21 mouse cellular contexts compared by ENCODE assay signal in the genomic region with DNA sequence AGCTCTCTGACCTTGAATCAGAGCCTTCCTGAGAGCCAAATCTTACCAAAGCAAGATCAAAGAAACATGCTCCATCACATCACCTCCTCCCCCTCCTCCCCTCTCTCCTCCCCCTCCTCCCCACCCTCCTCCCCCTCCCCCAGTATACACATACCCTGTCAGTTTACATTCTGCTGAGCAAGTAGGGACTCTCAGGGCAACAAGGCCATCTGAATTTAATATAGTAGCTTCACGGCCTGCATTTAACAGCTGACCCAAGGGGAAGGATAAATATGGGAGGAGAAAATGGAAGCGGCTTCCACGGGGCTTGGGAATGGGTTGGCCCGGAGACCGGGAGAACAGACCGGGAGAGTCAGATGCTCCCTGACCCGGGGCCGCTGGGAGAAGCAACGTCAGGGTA. TPM values are rescaled to one million over a fixed set of nuclear protein-coding genes. Genes with fewer than 3 reads are reported as not detected.
DNase-seq lines count a peak whose midpoint lies in the region; ATAC-seq lines count a peak whose summit lies in the region.
"Had no signal": no experiment of that assay in that cellular context is flagged by ENCODE, and none has a peak within 500 bp of the region (broad histone marks: within the 10 kb centered on the region; RNA-seq: fewer than 3 reads in every experiment).

No protein-coding gene starts in this region.

- peak overlapping the region; percentile 38; the same call in 1 of the 2 replicates for H3K27ac ChIP-seq in liver, embryonic 15.5 days (replicated peaks)
- H3K27ac ChIP-seq in liver, embryonic 12.5 days = no peak overlapping the region
- no peak overlapping the region for H3K27ac ChIP-seq in embryonic facial prominence, embryonic 11.5 days (replicated peaks; ENCODE audit: low read depth, low read length)
- H3K27ac ChIP-seq in hindbrain, embryonic 13.5 days = peak overlapping the region; percentile 72
- peak overlapping the region; percentile 66 for H3K27ac ChIP-seq in midbrain, embryonic 12.5 days (replicated peaks)
- H3K27ac ChIP-seq in forebrain, embryonic 14.5 days (ENCODE audit: low read depth, low read length) = no peak overlapping the region
- H3K27ac ChIP-seq: forebrain, embryonic 12.5 days; heart, adult 2 months; heart, embryonic 15.5 days; kidney, embryonic 15.5 days; limb, embryonic 12.5 days had no signal

- no peak for ATAC-seq in liver, embryonic 15.5 days (ENCODE audit: insufficient read depth)
- ATAC-seq in liver, embryonic 12.5 days = no peak
- ATAC-seq in embryonic facial prominence, embryonic 11.5 days (replicated peaks; ENCODE audit: insufficient number of reproducible peaks, low FRiP score, low TSS enrichment, low read depth) = no peak
- no peak for ATAC-seq in hindbrain, embryonic 13.5 days (ENCODE audit: low FRiP score)
- ATAC-seq in midbrain, embryonic 12.5 days (ENCODE audit: low FRiP score, low read depth) = 0 out of 2 replicates have a peak, but pooled peaks have one; percentile 12
- ATAC-seq in forebrain, embryonic 14.5 days = no peak
- ATAC-seq: intestine, embryonic 16.5 days had no signal

- peak overlapping the region; percentile 54 for H3K4me2 ChIP-seq in liver, embryonic 15.5 days
- H3K4me2 ChIP-seq in liver, embryonic 12.5 days = no peak overlapping the region
- H3K4me2 ChIP-seq in embryonic facial prominence, embryonic 11.5 days (ENCODE audit: low read depth, low read length) = no peak overlapping the region
- H3K4me2 ChIP-seq in hindbrain, embryonic 13.5 days = no peak overlapping the region
- H3K4me2 ChIP-seq in midbrain, embryonic 12.5 days (replicated peaks) = no peak overlapping the region
- H3K4me2 ChIP-seq in forebrain, embryonic 14.5 days (ENCODE audit: low read length) = no peak overlapping the region
- H3K4me2 ChIP-seq: forebrain, embryonic 12.5 days; heart, embryonic 15.5 days; kidney, embryonic 15.5 days; limb, embryonic 12.5 days had no signal

- WGBS in liver, embryonic 15.5 days (ENCODE audit: insufficient replicate concordance) = 69% methylated on average over 9 of the region's 9 CpGs
- WGBS in liver, embryonic 12.5 days (ENCODE audit: insufficient replicate concordance) = 70% methylated on average over 9 of the region's 9 CpGs
- WGBS in embryonic facial prominence, embryonic 11.5 days = 49% methylated on average over 9 of the region's 9 CpGs
- WGBS in hindbrain, embryonic 13.5 days = 48% methylated on average over 9 of the region's 9 CpGs
- WGBS in midbrain, embryonic 12.5 days = 61% methylated on average over 9 of the region's 9 CpGs
- WGBS in forebrain, embryonic 14.5 days = 83% methylated on average over 9 of the region's 9 CpGs

- no peaks in the 10 kb centered on the region for H3K27me3 ChIP-seq in liver, embryonic 15.5 days
- H3K27me3 ChIP-seq in liver, embryonic 12.5 days (replicated peaks) = no peaks in the 10 kb centered on the region
- H3K27me3 ChIP-seq in embryonic facial prominence, embryonic 11.5 days (ENCODE audit: control insufficient read depth, insufficient read depth, low read length) = no peaks in the 10 kb centered on the region
- no peaks in the 10 kb centered on the region for H3K27me3 ChIP-seq in hindbrain, embryonic 13.5 days
- no peaks in the 10 kb centered on the region for H3K27me3 ChIP-seq in midbrain, embryonic 12.5 days
- no peaks in the 10 kb centered on the region for H3K27me3 ChIP-seq in forebrain, embryonic 14.5 days (replicated peaks; ENCODE audit: control insufficient read depth, insufficient read depth, low read length)
- H3K27me3 ChIP-seq: forebrain, embryonic 12.5 days; heart, embryonic 15.5 days; kidney, embryonic 15.5 days; limb, embryonic 12.5 days had no signal

- H3K4me3 ChIP-seq in liver, embryonic 15.5 days (replicated peaks) = peak overlapping the region; percentile 43
- no peak overlapping the region for H3K4me3 ChIP-seq in liver, embryonic 12.5 days
- no peak overlapping the region for H3K4me3 ChIP-seq in embryonic facial prominence, embryonic 11.5 days (ENCODE audit: low read depth, low read length)
- H3K4me3 ChIP-seq in hindbrain, embryonic 13.5 days = no peak overlapping the region
- no peak overlapping the region for H3K4me3 ChIP-seq in midbrain, embryonic 12.5 days
- no peak overlapping the region for H3K4me3 ChIP-seq in forebrain, embryonic 14.5 days (ENCODE audit: low read depth, low read length)
- H3K4me3 ChIP-seq: forebrain, embryonic 12.5 days; heart, adult 2 months; heart, embryonic 15.5 days; kidney, embryonic 15.5 days; limb, embryonic 12.5 days had no signal

- H3K36me3 ChIP-seq in liver, embryonic 15.5 days (replicated peaks) = no peaks in the 10 kb centered on the region
- no peaks in the 10 kb centered on the region for H3K36me3 ChIP-seq in liver, embryonic 12.5 days
- H3K36me3 ChIP-seq in embryonic facial prominence, embryonic 11.5 days (replicated peaks; ENCODE audit: control insufficient read depth, insufficient read depth, low read depth, low read length) = no peaks in the 10 kb centered on the region
- H3K36me3 ChIP-seq in hindbrain, embryonic 13.5 days = peaks cover 10% of the 10 kb centered on the region
- H3K36me3 ChIP-seq in midbrain, embryonic 12.5 days = no peaks in the 10 kb centered on the region
- no peaks in the 10 kb centered on the region for H3K36me3 ChIP-seq in forebrain, embryonic 14.5 days (ENCODE audit: control insufficient read depth, insufficient read depth, low read length)
- H3K36me3 ChIP-seq: heart, embryonic 15.5 days; kidney, embryonic 15.5 days; limb, embryonic 12.5 days had no signal

- no peak overlapping the region for H3K9ac ChIP-seq in liver, embryonic 15.5 days
- no peak overlapping the region for H3K9ac ChIP-seq in liver, embryonic 12.5 days
- H3K9ac ChIP-seq in embryonic facial prominence, embryonic 11.5 days (replicated peaks; ENCODE audit: low read length) = no peak overlapping the region
- no peak overlapping the region for H3K9ac ChIP-seq in hindbrain, embryonic 13.5 days
- H3K9ac ChIP-seq in midbrain, embryonic 12.5 days (replicated peaks) = no peak overlapping the region
- no peak overlapping the region for H3K9ac ChIP-seq in forebrain, embryonic 14.5 days (ENCODE audit: low read length)
- H3K9ac ChIP-seq: forebrain, embryonic 12.5 days; heart, embryonic 15.5 days; kidney, embryonic 15.5 days; limb, embryonic 12.5 days had no signal

- peak; percentile 39 for DNase-seq in embryonic facial prominence, embryonic 11.5 days (ENCODE audit: low spot score)
- DNase-seq in heart, adult 8-10 months (ENCODE audit: low spot score) = no peak
- DNase-seq in left cerebral cortex, adult 11 months (ENCODE audit: low spot score) = no peak
- DNase-seq in forebrain, embryonic 14.5 days (ENCODE audit: low spot score) = no peak
- DNase-seq: cerebellum, adult 8-10 months; gastrocnemius, postnatal 25 days; heart, adult 2 months; heart, postnatal 4 days; layer of hippocampus, adult 9-11 months; lung, adult 2 months; lung, postnatal 36 days; thymus, postnatal 25 days had no signal

- H3K9me3 ChIP-seq in liver, embryonic 15.5 days (replicated peaks) = no peaks in the 10 kb centered on the region
- no peaks in the 10 kb centered on the region for H3K9me3 ChIP-seq in liver, embryonic 12.5 days (replicated peaks)
- no peaks in the 10 kb centered on the region for H3K9me3 ChIP-seq in embryonic facial prominence, embryonic 11.5 days (replicated peaks; ENCODE audit: control insufficient read depth, low read length)
- 0 out of 2 replicates have a peak, but pooled peaks cover 7% of the 10 kb centered on the region for H3K9me3 ChIP-seq in hindbrain, embryonic 13.5 days
- H3K9me3 ChIP-seq in midbrain, embryonic 12.5 days = peaks cover 6% of the 10 kb centered on the region
- H3K9me3 ChIP-seq in forebrain, embryonic 14.5 days (replicated peaks; ENCODE audit: control insufficient read depth, low read length) = peaks cover under 1% of the 10 kb centered on the region; the same call in 1 of the 2 replicates
- H3K9me3 ChIP-seq: heart, embryonic 15.5 days; kidney, embryonic 15.5 days had no signal

- H3K4me1 ChIP-seq in liver, embryonic 15.5 days (replicated peaks) = no peaks in the 10 kb centered on the region
- peaks cover 8% of the 10 kb centered on the region; the same call in 1 of the 2 replicates for H3K4me1 ChIP-seq in liver, embryonic 12.5 days
- no peaks in the 10 kb centered on the region for H3K4me1 ChIP-seq in embryonic facial prominence, embryonic 11.5 days (ENCODE audit: control insufficient read depth, insufficient read depth, low read length)
- peaks cover 61% of the 10 kb centered on the region for H3K4me1 ChIP-seq in hindbrain, embryonic 13.5 days (replicated peaks)
- peaks cover 37% of the 10 kb centered on the region for H3K4me1 ChIP-seq in midbrain, embryonic 12.5 days
- H3K4me1 ChIP-seq in forebrain, embryonic 14.5 days (ENCODE audit: control insufficient read depth, insufficient read depth, low read length) = no peaks in the 10 kb centered on the region
- H3K4me1 ChIP-seq: heart, embryonic 15.5 days had no signal

RNA-seq across cellular contexts. Expression of a gene that starts 32.1 kb away (rescaled TPM):
- 1.8 and 2.2 TPM in 2 replicates for polyA plus RNA-seq in liver, embryonic 15.5 days (2015; fragmentation: Nextera tagmentation; extraction: Ambion mirVana)
- 2.5 and 2.7 TPM in 2 replicates for polyA plus RNA-seq in liver, embryonic 12.5 days (2016; fragmentation: Nextera tagmentation; extraction: Ambion mirVana)
- 4.5 and 6.2 TPM in 2 replicates for polyA plus RNA-seq in embryonic facial prominence, embryonic 11.5 days (2014; fragmentation: Nextera tagmentation; extraction: Ambion mirVana)
- 28.1 and 29.1 TPM in 2 replicates for polyA plus RNA-seq in hindbrain, embryonic 13.5 days (2015; fragmentation: Nextera tagmentation; extraction: Ambion mirVana)
- 19.7 and 20.2 TPM in 2 replicates for polyA plus RNA-seq in midbrain, embryonic 12.5 days (2016; fragmentation: Nextera tagmentation; extraction: Ambion mirVana)
- 10 to 100 TPM; 16.1 to 21.3 (median 20.0) TPM for total RNA-seq in heart, adult 8-10 months (2022)
- 16.7 and 30.0 TPM in 2 replicates for polyA plus RNA-seq in forebrain, embryonic 14.5 days (2014; fragmentation: Nextera tagmentation; extraction: Ambion mirVana)

Comparison
In these comparisons a context has a peak if more than half of its experiments do, and no peak if none do; other contexts are left out.
1. H3K27ac ChIP-seq: peak in liver, embryonic 15.5 days (single experiment), hindbrain, embryonic 13.5 days (single experiment) and midbrain, embryonic 12.5 days (single experiment); none in liver, embryonic 12.5 days (single experiment), embryonic facial prominence, embryonic 11.5 days (single experiment) and forebrain, embryonic 14.5 days (single experiment).